Comparison of ENCODE assay signal across 8 mouse cellular contexts in the genomic region with DNA sequence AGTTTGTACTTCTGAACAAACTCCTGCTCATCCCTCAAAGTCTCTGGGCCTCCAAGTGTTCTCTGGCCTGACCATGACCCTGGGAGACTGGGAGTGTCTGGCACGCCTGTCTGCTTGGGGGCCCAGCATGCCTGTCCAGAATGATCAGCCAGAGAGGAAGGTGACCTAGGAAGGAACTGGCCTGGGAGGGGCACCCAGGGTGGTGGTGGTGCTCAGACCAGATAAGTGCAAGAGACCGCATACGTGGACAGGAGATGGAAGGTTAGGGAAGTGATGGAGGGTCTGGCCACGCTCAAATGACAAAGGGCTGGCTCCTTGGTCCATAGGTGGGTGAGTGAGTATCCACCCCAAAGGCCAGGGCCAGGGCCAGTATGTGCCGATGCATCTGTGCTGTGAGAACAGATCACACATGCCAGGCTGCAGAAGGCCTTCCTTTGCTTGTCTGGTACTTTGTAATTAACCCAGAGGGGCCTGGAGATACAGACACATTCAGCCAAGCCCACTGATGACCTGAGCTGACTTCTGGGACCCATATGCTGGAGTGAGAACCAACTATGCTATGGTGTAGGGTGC. TPM values are rescaled to one million over a fixed set of nuclear protein-coding genes. Genes with fewer than 3 reads are reported as not detected.
DNase-seq lines count a peak whose midpoint lies in the region; ATAC-seq and TF ChIP-seq lines count a peak whose summit lies in the region.

No protein-coding gene starts in this region.

- TF ChIP-seq CTCF in E14TG2a.4 (conservative IDR thresholded peaks at IDR 0.05; ENCODE audit: low read length): no peak
- no peak for TF ChIP-seq CTCF in olfactory bulb, adult 2 months (IDR thresholded peaks at IDR 0.05; ENCODE audit: insufficient read depth, low read depth, low read length)

- peaks cover 68% of the 10 kb centered on the region for H3K4me1 ChIP-seq in E14TG2a.4 (replicated peaks; ENCODE audit: low read depth, low read length)
- H3K4me1 ChIP-seq in heart, embryonic 11.5 days (ENCODE audit: control insufficient read depth, insufficient read depth, low read length): peaks cover 42% of the 10 kb centered on the region
- H3K4me1 ChIP-seq in limb, embryonic 12.5 days (replicated peaks): peaks cover 35% of the 10 kb centered on the region
- peaks cover 54% of the 10 kb centered on the region for H3K4me1 ChIP-seq in olfactory bulb, adult 2 months (ENCODE audit: control insufficient read depth, insufficient read depth, low read length)

- peaks cover 64% of the 10 kb centered on the region for H3K36me3 ChIP-seq in E14TG2a.4 (ENCODE audit: insufficient read depth, low read length)
- peaks cover 28% of the 10 kb centered on the region for H3K36me3 ChIP-seq in heart, embryonic 11.5 days (ENCODE audit: control insufficient read depth, insufficient read depth, low read length)
- H3K36me3 ChIP-seq in limb, embryonic 12.5 days: peaks cover 60% of the 10 kb centered on the region

- 47% methylated on average over 5 of the region's 5 CpGs for WGBS in heart, embryonic 11.5 days (ENCODE audit: insufficient replicate concordance)
- 70% methylated on average over 5 of the region's 5 CpGs for WGBS in limb, embryonic 12.5 days
- WGBS in olfactory bulb, adult 2 months: 59% methylated on average over 5 of the region's 5 CpGs

- no peaks in the 10 kb centered on the region for H3K9me3 ChIP-seq in E14TG2a.4 (ENCODE audit: low read length)
- no peaks in the 10 kb centered on the region for H3K9me3 ChIP-seq in heart, embryonic 11.5 days (replicated peaks; ENCODE audit: control insufficient read depth, low read length)
- H3K9me3 ChIP-seq in limb, embryonic 12.5 days: no peaks in the 10 kb centered on the region

- DNase-seq in cerebellum, adult 9-11 months: peak; percentile 71
- DNase-seq in cerebellum, adult 11 months: no peak
- DNase-seq in ovary, postnatal 14 days (ENCODE audit: low spot score): no peak
- no peak for DNase-seq in cerebellum, postnatal 10 days

- H3K27ac ChIP-seq in heart, embryonic 11.5 days (ENCODE audit: low read depth, low read length): peak overlapping the region; percentile 99
- H3K27ac ChIP-seq in limb, embryonic 12.5 days: peak overlapping the region; percentile 99
- H3K27ac ChIP-seq in olfactory bulb, adult 2 months (ENCODE audit: insufficient read depth, low read depth, low read length): peak overlapping the region; percentile 90

- H3K9ac ChIP-seq in heart, embryonic 11.5 days (ENCODE audit: low read depth, low read length): peak overlapping the region; percentile 99
- peak overlapping the region; percentile 90 for H3K9ac ChIP-seq in limb, embryonic 12.5 days (replicated peaks)

- peak overlapping the region; percentile 92 for H3K4me2 ChIP-seq in heart, embryonic 11.5 days
- H3K4me2 ChIP-seq in limb, embryonic 12.5 days: peak overlapping the region; percentile 59

- peak overlapping the region; percentile 90 for H3K4me3 ChIP-seq in E14TG2a.4 (replicated peaks; ENCODE audit: low read length)
- H3K4me3 ChIP-seq in heart, embryonic 11.5 days (ENCODE audit: low read depth, low read length): peak overlapping the region; percentile 96
- H3K4me3 ChIP-seq in limb, embryonic 12.5 days (replicated peaks): peak overlapping the region; percentile 97
- H3K4me3 ChIP-seq in olfactory bulb, adult 2 months (ENCODE audit: insufficient read depth, low read depth, low read length): no peak overlapping the region

- no peak for TF ChIP-seq POLR2A in olfactory bulb, adult 2 months (IDR thresholded peaks at IDR 0.05; ENCODE audit: insufficient read depth, low read depth, low read length)

- H3K27me3 ChIP-seq in E14TG2a.4 (ENCODE audit: insufficient read depth, low read length): no peaks in the 10 kb centered on the region
- H3K27me3 ChIP-seq in heart, embryonic 11.5 days (ENCODE audit: control insufficient read depth, insufficient read depth, low read length): no peaks in the 10 kb centered on the region
- no peaks in the 10 kb centered on the region for H3K27me3 ChIP-seq in limb, embryonic 12.5 days

- ATAC-seq in heart, embryonic 11.5 days (replicated peaks; ENCODE audit: insufficient number of reproducible peaks, low FRiP score, low TSS enrichment): no peak
- no peak for ATAC-seq in limb, embryonic 12.5 days (ENCODE audit: insufficient number of reproducible peaks, insufficient read depth, low FRiP score, low TSS enrichment, low read depth)

RNA-seq across cellular contexts. Expression of gene Midn, which starts 0.8 kb away (rescaled TPM):
- polyA plus RNA-seq in heart, embryonic 11.5 days (2014; fragmentation: Nextera tagmentation; extraction: Ambion mirVana): 29.5 and 31.9 TPM in 2 replicates
- polyA plus RNA-seq in limb, embryonic 12.5 days (2016; fragmentation: Nextera tagmentation; extraction: Ambion mirVana): 30.6 and 38.0 TPM in 2 replicates
- 128 TPM in 1 of 2 replicates, not detected in the other for polyA plus RNA-seq in olfactory bulb, adult 2 months (2012; ENCODE audit: insufficient read depth, insufficient read length, low replicate concordance, missing spikeins)

RNA-seq across cellular contexts. Expression of gene Cbarp, which starts 6.6 kb away (rescaled TPM):
- 2.5 and 2.7 TPM in 2 replicates for polyA plus RNA-seq in heart, embryonic 11.5 days (2014; fragmentation: Nextera tagmentation; extraction: Ambion mirVana)
- 4.9 and 5.6 TPM in 2 replicates for polyA plus RNA-seq in limb, embryonic 12.5 days (2016; fragmentation: Nextera tagmentation; extraction: Ambion mirVana)
- polyA plus RNA-seq in olfactory bulb, adult 2 months (2012; ENCODE audit: insufficient read depth, insufficient read length, low replicate concordance, missing spikeins): not detected in 2 replicates

RNA-seq across cellular contexts. Expression of gene Atp5d, which starts 8.8 kb away (rescaled TPM):
- polyA plus RNA-seq in heart, embryonic 11.5 days (2014; fragmentation: Nextera tagmentation; extraction: Ambion mirVana): 772 and 785 TPM in 2 replicates
- polyA plus RNA-seq in limb, embryonic 12.5 days (2016; fragmentation: Nextera tagmentation; extraction: Ambion mirVana): 460 and 465 TPM in 2 replicates
- not detected in 2 replicates for polyA plus RNA-seq in olfactory bulb, adult 2 months (2012; ENCODE audit: insufficient read depth, insufficient read length, low replicate concordance, missing spikeins)

RNA-seq across cellular contexts. Expression of gene Cirbp, which starts 18.6 kb away (rescaled TPM):
- 49.1 and 52.7 TPM in 2 replicates for polyA plus RNA-seq in heart, embryonic 11.5 days (2014; fragmentation: Nextera tagmentation; extraction: Ambion mirVana)
- 166 and 175 TPM in 2 replicates for polyA plus RNA-seq in limb, embryonic 12.5 days (2016; fragmentation: Nextera tagmentation; extraction: Ambion mirVana)
- polyA plus RNA-seq in olfactory bulb, adult 2 months (2012; ENCODE audit: insufficient read depth, insufficient read length, low replicate concordance, missing spikeins): not detected in 2 replicates

RNA-seq across cellular contexts. Expression of gene 1600002K03Rik, which starts 25.5 kb away (rescaled TPM):
- polyA plus RNA-seq in heart, embryonic 11.5 days (2014; fragmentation: Nextera tagmentation; extraction: Ambion mirVana): 9.6 and 12.4 TPM in 2 replicates
- polyA plus RNA-seq in limb, embryonic 12.5 days (2016; fragmentation: Nextera tagmentation; extraction: Ambion mirVana): 9.1 and 9.5 TPM in 2 replicates
- polyA plus RNA-seq in olfactory bulb, adult 2 months (2012; ENCODE audit: insufficient read depth, insufficient read length, low replicate concordance, missing spikeins): not detected in 2 replicates
